Mouse (Mus musculus) NIH3T3 (cell line): ENCODE measurements around the gene Osbpl5.
A peak's percentile ranks its signal among the peaks of the same experiment; 100 is the strongest.

Experiments used
- DNase-seq: peaks from one replicate; pipeline ENCODE4 v3.0.0-alpha.2; 2012; ENCODE audit warnings: low read depth

Gene Osbpl5

GRCm38 (mm10) chr7:143753990-143754715 is 2.6 kb downstream of the Osbpl5 start:
- DNase-seq = peak; percentile 79

DNA sequence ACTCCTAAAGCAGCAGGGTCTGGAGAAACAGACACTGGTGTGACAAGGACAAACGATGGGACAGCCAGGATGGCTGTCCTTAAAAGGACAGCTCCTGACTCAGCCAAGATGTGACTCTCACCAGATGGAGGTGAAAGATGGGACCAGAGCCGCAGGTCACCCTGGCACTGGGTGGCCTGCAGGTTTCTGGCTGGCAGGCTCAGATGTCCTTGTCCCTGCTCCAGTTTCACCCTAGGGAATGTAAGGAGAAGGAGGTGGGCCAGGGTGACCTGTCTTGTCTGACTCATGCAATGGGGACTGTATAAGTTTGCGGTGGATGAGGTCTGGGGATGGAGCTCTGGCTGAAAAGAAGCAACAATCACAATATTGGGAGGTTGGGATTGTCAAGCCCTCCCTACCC is 4.2 kb downstream of the Osbpl5 start:
- no peak for DNase-seq

DNA sequence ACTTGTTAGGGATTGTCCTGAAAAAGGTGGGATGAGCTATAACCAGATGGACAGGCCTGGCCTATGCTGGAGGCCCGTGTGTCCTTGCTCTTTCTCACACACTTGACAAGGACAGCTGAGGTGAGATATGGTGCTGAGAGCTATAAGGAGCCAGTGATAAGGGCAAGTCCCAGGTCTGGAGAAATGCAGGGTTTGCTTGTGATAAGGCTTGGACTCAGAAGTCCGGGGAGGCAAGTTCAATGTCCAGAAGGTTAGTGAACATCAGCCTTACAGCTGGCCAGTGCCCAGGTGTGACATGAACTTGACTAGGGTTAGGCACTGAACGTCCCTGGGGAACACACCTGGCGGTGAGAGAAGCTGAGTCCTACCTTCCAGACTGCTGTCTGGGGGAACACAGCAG is 4.7 kb downstream of the Osbpl5 start:
- no peak for DNase-seq

DNA sequence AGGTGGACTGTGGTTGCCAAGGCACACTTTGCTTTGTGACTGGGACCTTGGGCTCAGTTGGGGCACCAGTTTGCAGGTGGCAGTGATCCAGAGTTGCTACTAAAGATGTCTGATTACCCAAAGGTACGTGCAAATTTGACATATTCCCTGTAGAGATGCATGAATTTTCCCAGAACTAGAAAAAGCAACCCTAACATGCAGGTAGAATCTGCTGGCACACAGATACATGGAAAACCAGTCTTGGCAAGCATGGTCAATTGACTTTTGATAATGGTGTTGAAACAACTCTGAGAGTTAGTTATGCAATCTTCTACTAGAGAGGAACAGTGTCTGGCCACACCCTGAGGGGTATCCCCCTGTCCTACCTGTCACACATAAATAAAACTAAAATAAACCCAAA is 5.4 kb downstream of the Osbpl5 start:
- DNase-seq = no peak

GRCm38 (mm10) chr7:143749045-143749444 is 7.7 kb downstream of the Osbpl5 start:
- no peak for DNase-seq

DNA sequence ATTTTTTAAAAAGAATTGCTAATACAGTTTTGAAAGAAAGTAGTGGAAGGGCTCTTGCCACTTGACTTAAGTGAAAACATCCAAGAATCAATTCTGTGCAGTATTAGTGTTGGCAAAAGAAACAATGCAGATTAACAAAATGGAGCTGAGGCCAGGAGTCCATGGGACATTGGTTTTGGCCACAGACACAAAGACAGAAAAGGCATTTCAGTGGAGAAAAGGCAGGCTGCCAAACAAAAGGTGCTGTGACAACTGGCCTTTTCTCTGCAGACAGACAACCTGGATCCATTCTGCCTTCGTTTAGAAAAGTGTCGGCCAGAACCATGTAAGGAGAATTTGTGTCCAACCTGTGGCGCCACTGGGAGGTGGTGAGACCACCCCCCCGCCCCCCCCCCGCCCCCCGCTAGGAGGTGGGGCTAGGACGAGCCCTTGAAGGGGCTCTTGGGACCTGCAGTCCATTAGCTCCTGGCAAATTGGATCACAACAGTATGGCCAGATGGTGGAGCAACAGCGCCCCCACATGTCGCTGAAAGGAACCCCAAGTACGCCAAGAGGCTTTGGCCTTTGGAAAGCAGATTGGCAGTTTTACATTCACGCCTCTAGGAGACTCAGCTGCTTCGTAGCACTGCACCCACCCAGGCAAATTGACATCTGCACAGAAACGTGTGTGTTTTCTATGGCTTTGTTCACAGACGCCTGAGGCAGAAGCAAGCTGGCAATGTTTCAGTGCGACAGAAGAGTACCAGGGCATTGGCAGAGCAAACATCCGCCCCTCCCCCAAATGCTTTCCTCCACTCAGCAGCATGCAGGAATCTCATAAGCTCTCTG is 8.5 kb downstream of the Osbpl5 start:
- DNase-seq = peak; percentile 92

- DNase-seq = peak; percentile 41
These were observed 16.1 kb downstream of the Osbpl5 start for GRCm38 (mm10) chr7:143740653-143741052.

GRCm38 (mm10) chr7:143739511-143740461 is 17.0 kb downstream of the Osbpl5 start:
- peak; percentile 85 for DNase-seq

DNA sequence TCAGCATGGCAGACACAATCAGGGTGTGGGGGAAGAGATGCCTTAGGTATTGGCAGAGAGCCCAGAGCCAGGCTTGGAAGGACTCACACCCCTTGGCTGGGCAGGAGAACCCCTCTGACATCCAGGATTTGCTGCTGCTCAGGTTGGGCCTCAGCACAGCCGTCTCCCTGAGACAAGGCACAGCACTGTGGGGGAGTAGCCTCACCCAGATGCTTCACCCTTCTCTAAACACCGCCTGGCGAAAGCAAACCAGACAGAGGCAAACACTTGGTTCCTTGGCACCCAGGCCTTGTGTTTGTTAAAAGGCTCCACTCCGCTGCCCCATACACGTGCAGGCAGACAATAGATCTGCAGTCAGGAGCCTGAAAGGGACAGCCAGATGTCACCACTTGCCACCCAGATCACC is 18.2 kb downstream of the Osbpl5 start:
- DNase-seq = peak; percentile 42

DNA sequence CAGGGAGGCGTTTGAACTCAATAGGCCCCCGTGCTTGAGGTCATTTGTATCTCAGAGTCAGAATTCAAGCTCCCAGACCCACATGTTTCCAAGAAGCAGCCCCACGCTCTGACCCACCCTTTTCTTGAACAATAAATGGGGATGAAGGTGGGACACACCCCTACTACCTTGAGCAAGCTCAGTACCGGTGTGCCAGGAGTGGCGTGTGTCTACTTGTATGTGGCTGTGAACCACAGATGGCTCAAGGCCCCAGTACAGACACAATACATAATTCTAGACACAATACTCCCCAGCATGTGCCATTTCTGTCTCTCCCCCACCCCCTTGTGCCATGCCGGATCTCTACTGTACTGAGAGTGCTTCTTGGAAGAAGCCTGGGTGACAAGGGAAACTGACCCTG is 18.6 kb downstream of the Osbpl5 start:
- DNase-seq = no peak

DNA sequence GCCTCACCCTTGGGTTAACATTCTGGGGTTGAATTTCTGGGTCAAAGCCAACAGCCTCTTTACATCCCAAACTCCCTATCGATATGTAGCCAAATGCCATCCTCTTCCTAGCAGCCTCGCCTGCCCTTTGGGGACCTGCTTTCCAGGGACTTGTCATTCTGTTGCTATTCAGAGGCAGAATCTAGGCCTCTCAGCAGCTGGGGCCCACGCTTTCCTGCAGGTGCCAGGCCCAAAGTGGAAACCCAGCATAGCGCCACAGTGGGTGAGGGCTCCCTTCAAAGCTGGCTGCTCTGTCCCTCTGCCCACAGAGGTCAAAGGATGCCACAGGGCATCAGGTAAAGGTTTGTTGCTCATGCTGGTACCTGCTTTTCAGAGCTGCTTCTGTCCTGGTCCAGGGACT is 23.0 kb downstream of the Osbpl5 start:
- no peak for DNase-seq

- no peak for DNase-seq
These were observed 26.9 kb downstream of the Osbpl5 start for GRCm38 (mm10) chr7:143729886-143730285.

GRCm38 (mm10) chr7:143726396-143726795 is 30.4 kb downstream of the Osbpl5 start:
- DNase-seq = no peak

DNA sequence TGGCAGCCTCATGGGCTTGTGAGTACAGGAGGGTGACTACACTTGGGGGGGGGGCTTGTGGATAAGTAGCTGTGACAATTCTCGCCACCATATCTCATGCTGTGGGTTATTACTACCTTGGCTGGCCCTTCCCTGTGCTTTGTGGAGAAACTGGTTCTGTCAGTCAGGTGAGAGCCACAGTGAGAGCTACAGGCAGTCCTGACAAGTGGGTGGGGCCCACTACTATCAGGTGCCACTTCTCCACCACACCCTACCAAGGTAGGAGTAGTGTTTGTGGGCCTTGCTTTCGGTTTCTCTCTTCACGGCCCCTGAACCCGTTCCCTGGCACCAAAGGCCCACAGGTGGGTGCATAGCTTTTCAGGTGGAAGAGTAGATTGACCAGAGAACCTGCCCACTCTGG is 32.9 kb downstream of the Osbpl5 start:
- DNase-seq = no peak

DNA sequence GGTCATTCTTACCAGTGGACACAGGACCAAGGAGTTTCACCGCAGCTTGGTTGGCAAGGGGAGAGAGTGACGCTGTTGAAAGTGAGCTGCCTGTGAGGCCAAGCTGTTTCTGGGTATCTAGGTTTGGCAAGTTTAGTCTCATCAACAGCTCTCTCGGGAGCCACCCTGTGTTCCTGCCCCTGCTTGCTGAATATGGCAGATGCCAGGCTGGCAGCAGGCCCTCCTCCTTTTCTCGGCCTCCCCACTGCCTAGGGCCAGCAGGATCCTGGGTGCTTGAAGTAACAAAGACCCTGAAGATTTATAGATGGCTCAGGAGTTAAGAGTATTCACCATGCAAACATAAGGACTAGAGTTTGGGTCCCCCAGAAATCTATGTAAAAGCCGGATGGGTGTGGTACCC is 34.1 kb downstream of the Osbpl5 start:
- no peak for DNase-seq

GRCm38 (mm10) chr7:143717811-143718210 is 39.0 kb downstream of the Osbpl5 start:
- DNase-seq = no peak

DNA sequence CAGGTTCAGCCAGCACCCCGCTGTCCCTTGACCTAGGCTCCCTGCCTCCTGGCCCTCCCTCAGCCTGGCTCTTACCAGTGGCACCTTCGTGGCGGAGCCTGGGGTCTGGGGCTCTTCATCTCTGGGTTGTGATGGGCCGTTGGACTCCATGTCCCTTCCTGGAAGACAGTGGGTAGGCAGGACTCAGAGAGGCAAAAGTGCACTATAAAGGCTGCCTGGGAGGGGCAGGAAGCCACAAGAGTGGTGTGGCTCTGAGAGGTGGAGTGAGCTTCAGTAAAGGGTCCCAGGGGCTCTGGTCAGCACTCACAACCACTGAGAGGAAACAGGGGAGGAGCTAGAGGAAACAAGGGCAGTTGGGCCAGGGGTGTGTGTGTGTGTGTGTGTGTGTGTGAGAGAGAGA is 43.4 kb downstream of the Osbpl5 start:
- no peak for DNase-seq

DNA sequence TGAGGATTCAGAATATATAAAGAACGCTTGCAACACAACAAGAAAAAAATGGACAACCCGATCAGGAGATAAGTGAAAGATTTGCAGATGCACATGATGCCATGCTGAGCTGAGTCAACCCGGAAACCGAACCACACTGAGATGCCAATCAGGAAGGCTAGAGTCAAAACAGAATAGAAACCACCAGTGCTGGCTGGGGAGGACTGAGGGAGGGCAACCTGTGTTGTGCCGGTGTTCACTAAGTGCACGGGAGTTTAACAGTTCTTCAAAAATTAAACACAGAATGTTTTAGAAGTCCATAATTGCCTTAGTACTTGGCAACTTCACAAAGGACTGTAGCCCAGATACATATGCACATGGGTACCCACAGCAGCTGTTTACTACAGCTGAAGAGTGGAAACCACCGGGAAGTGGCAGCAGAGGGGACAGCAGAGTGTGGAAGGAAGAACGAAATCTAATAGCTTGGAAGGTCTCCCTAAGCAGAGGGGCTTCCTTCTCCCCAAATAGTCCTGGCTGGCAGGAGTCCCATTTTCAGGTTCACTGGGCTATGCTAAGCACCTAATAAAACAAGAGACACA is 43.9 kb downstream of the Osbpl5 start:
- no peak for DNase-seq

GRCm38 (mm10) chr7:143712023-143712422 is 44.8 kb downstream of the Osbpl5 start:
- no peak for DNase-seq

DNA sequence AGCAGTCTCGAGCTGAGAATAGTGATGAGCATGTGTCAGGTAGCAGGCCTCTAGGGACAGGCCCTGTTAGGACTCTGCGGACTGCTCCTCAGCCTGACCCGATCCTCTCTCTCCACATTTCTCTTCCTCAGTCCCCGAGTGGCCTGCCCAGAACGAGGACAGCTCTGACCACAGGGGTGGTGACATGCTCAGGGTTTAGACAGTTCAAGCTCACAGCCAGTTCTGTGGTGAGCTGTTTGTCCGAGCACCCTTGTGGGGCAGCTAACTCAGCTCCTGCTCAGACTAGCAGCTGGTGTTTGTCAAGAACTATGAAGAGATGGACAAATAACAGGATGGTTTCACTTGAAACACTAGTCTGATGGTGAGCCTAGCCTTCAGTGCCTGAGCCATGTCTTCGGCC is 45.4 kb downstream of the Osbpl5 start:
- DNase-seq = no peak

- no peak for DNase-seq
These were observed 47.4 kb downstream of the Osbpl5 start for GRCm38 (mm10) chr7:143709395-143709794.
